Mouse (Mus musculus): ENCODE data around the gene Hs3st3a1.

DNA sequence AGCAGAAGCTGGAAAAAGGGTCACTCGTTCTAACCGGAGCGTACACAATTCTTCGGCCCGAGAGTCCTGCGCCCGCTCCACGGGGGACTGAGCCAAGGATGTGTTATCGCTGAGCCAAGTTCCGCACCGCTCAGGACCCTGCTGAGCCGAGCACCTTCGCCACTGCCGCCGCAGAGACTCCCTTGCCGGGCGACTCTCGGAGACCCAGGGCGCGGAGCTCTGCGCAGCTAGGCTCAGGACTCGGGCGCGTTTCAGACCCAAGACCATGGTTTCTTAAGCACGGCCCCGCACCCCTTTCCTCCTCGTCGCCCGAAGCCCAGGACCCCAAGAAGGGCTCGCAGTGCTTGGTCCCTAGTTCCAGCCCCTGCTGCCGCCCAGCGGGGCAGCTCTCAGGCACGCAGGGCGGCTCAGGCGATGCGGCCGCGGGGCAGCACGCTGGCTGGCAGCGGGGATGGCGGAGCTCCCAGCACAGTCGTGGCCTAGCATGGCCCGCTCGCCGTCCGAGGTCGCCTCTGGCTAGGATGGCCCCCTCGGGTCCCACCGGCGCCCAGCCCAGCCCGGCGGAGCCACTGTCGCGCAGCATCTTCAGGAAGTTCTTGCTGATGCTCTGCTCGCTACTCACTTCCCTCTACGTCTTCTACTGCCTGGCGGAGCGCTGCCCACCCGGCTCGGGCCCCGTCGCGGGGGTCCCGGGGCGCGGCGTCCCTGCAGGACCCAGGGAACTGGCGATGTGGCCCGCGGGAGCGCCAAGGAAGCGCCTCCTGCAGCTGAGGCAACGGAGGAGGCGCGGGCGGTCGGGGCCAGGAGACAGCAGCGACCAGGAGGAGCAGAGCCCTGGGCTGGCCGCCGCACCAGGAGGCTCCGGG, 647 bp downstream of the Hs3st3a1 start:
- no peak for TF ChIP-seq CTCF (conservative IDR thresholded peaks at IDR 0.05; ENCODE audit: low read length)
- no peak for TF ChIP-seq POU5F1 (IDR thresholded peaks at IDR 0.05; ENCODE audit: borderline replicate concordance, low read length)
- TF ChIP-seq NANOG (IDR thresholded peaks at IDR 0.05; ENCODE audit: borderline replicate concordance, low read length) = no peak
